Mouse (Mus musculus) heart, postnatal 0 days (tissue): ENCODE data around the gene Mef2a. TPM values are rescaled to one million over a fixed set of nuclear protein-coding genes. Genes with fewer than 3 reads are reported as not detected.
A peak's percentile ranks its signal among the peaks of the same experiment; 100 is the strongest.

Experiments
- ATAC-seq: fragments of 200-750 bp; cut with Nextera tagmentation; 2 replicates; pipeline ENCODE4 v1.8.0; 2017; ENCODE audit warnings: low read depth, moderate number of reproducible peaks, moderate library complexity; ENCODE audit not compliant: insufficient read depth
- DNase-seq: peaks from one replicate; pipeline ENCODE4 v3.0.0-alpha.2; 2016; ENCODE audit warnings: low spot score
- H3K27ac ChIP-seq: fragments of 300-500 bp; sonication (generic); 2 replicates; pipeline ENCODE4 v1.5.1; 2014; ENCODE audit warnings: low read depth, mild to moderate bottlenecking
- H3K27me3 ChIP-seq: fragments of 300-500 bp; sonication (generic); 2 replicates; pipeline ENCODE4 v1.6.1; 2014; ENCODE audit warnings: low read length, mixed read lengths; ENCODE audit not compliant: control insufficient read depth, insufficient read depth
- H3K36me3 ChIP-seq: fragments of 300-500 bp; sonication (generic); replicated peaks from 2 replicates; pipeline ENCODE4 v1.6.1; 2014; ENCODE audit warnings: low read length, mixed read lengths; ENCODE audit not compliant: control insufficient read depth, insufficient read depth
- H3K4me1 ChIP-seq: fragments of 300-500 bp; sonication (generic); 2 replicates; pipeline ENCODE4 v1.6.1; 2014; ENCODE audit warnings: antibody characterized with exemption; ENCODE audit not compliant: control insufficient read depth, insufficient read depth
- H3K4me2 ChIP-seq: fragments of 300-500 bp; sonication (generic); 2 replicates; pipeline ENCODE4 v1.6.1; 2014; ENCODE audit warnings: low read depth, mild to moderate bottlenecking, low read length, moderate library complexity
- H3K4me3 ChIP-seq: fragments of 300-500 bp; sonication (generic); 2 replicates; pipeline ENCODE4 v1.5.1; 2014; ENCODE audit warnings: low read depth, low read length
- H3K9ac ChIP-seq: fragments of 300-500 bp; sonication (generic); replicated peaks from 2 replicates; pipeline ENCODE4 v1.6.1; 2014; ENCODE audit warnings: low read depth, low read length, mixed read lengths
- H3K9me3 ChIP-seq: fragments of 300-500 bp; sonication (generic); replicated peaks from 2 replicates; pipeline ENCODE4 v1.6.1; 2016; ENCODE audit warnings: low read length; ENCODE audit not compliant: control insufficient read depth
- CTCF ChIP-seq: IDR thresholded peaks from 2 replicates; pipeline ENCODE4 v1.5.1; 2016; ENCODE audit warnings: antibody characterized with exemption, control low read depth, low read depth
- EP300 ChIP-seq: IDR thresholded peaks from 2 replicates; pipeline ENCODE4 v1.6.1; 2016; ENCODE audit warnings: antibody characterized with exemption, low read depth
- WGBS: fragments of 180-500 bp; shearing (Covaris S2); extraction: QIAGEN DNeasy Blood & Tissue Kit; methylation state at CpG from one replicate; pipeline ENCODE4 v1.1.7; 2014; 5-methylcytosine and 5-hydroxymethylcytosine counted together
- polyA plus RNA-seq: library from polyadenylated mRNA; unstranded; fragments of >200 nt; fragmentation: Nextera tagmentation; extraction: Ambion mirVana; gene quantifications from 2 replicates; pipeline ENCODE4 v1.2.1, GENCODE M21; 2015
- total RNA-seq: library from RNA; depleted of rRNA; stranded (reverse); fragments of >200 nt; gene quantifications from 2 replicates; pipeline ENCODE4 v1.2.3, GENCODE M21; 2014; ENCODE audit warnings: low replicate concordance

Gene Mef2a
- total and polyA plus RNA-seq, 2 experiments from 2014 or later, result 112 to 165 TPM

DNA sequence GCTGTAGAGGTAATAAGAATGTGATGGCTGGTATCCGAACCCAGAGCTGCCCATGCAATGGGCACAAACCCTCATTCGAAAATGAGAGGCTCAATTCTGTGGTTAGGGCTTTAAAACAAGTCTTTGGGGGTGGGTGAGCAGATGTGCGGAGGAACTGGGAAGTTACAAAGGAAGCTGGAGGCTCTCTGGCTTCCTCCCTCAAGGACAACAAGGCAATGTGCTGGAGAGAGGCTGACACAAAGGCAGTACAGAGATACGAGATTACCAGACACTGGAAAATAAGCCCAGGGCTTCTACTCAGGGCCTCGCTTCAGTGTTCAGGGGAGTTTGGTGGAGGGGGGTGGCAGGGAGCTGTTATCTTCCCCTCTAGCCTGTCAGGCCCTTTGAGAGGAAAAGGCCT, 1.3 kb upstream of the Mef2a start:
- WGBS, result 28% methylated on average over 5 of the region's 5 CpGs
- no peak overlapping the region for H3K4me3 ChIP-seq
- 0 out of 2 replicates have a peak, but pooled peaks have one; percentile 2 for ATAC-seq

GRCm38 (mm10) chr7:67373584-67373960, 914 bp upstream of the Mef2a start:
- Histone ChIP-seq H3K36me3 (no peaks in the 10 kb centered on the region), H3K27ac (peak overlapping the region; percentile 100), H3K9me3 (no peaks in the 10 kb centered on the region), H3K4me1 (peaks cover 25% of the 10 kb centered on the region), H3K4me3 (peak overlapping the region; percentile 73), H3K9ac (peak overlapping the region; percentile 100), H3K4me2 (peak overlapping the region; percentile 86), H3K27me3 (no peaks in the 10 kb centered on the region)
- ATAC-seq, result no peak
- no peak for DNase-seq
- 27% methylated on average over 6 of the region's 6 CpGs for WGBS
- TF ChIP-seq EP300, result no peak
- TF ChIP-seq CTCF, result no peak

More for the DNA sequence above, 1.3 kb upstream of the Mef2a start:
- Histone ChIP-seq H3K36me3 (no peaks in the 10 kb centered on the region), H3K27me3 (no peaks in the 10 kb centered on the region), H3K4me2 (peak overlapping the region; percentile 86; the same call in 1 of the 2 replicates), H3K9me3 (no peaks in the 10 kb centered on the region), H3K27ac (peak overlapping the region; percentile 100), H3K4me1 (peaks cover 22% of the 10 kb centered on the region), H3K9ac (peak overlapping the region; percentile 100)
- peak; percentile 79 for DNase-seq
- no peak for TF ChIP-seq CTCF
- no peak for TF ChIP-seq EP300

DNA sequence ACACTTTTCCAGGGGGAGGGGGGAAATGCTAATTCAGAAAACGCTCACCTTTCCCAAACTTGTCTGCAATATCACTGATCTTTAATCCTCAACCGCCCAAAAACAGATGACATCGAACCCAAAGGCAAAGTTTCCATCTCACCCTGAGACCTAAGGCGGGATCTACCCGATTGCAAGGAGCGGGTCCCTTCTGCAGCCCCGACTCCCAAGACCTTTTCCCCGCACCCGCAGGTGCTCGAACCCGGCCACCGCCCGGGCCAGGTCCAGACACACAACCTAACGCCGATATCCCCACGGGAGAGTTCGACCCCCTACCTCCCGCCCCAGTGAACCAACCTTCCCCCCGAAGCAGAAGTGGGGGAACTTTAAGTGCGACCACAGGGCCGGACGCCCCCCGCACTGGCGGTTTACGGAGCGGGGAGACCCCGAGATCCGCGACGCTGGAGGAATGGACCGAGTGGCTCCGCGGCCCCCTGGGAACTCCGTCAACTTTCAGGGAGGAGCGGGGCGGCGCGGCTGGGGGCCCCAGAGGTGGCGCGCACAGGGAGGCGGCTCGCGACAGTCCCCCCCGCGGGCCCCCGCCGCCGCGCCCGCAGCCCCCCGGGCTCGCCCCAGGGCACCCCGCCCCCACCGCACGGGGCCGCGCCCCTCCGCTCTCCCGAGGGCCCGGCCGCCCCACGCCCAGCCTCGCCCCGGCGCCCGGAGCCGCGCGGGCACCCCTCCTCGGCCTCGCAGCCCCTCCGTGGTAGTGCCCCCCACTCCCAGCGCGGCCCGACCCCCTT, 576 bp downstream of the Mef2a start:
- peak overlapping the region; percentile 100 for H3K27ac ChIP-seq
- peaks cover 39% of the 10 kb centered on the region for H3K4me1 ChIP-seq
- H3K36me3 ChIP-seq, result no peaks in the 10 kb centered on the region
- ATAC-seq (peak; percentile 17), DNase-seq (no peak)
- H3K4me3 ChIP-seq, result peak overlapping the region; percentile 73
- H3K27me3 ChIP-seq, result no peaks in the 10 kb centered on the region
- no peaks in the 10 kb centered on the region for H3K9me3 ChIP-seq
- H3K9ac ChIP-seq, result peak overlapping the region; percentile 100
- H3K4me2 ChIP-seq, result peak overlapping the region; percentile 86
- WGBS, result 2% methylated on average over 56 of the region's 75 CpGs
- TF ChIP-seq CTCF (no peak), EP300 (no peak)

DNA sequence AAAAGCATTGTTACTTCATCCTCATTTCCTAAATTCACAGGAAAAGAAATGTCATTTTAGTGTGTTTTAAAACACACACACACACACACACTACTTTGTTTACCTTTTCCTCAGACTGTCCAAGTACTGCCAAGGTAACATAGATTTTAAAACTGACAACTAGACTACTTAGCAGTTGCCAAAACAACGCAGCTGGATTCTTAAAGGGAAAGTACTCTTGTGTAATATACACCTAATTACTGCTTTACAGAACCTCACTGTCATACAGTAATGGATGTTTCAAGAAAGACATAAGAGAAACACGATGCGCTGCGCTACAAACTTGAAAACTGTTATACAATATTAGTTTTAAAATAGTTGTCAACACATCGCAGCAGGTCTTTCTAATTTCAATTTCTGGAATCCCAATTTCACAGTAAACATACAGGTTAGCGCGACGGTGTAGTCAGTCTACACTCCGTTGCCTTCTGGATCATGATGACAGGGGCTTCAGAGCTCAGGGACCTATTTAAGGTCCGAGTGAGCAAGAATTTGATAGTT, 1.2 kb downstream of the Mef2a start:
- Histone ChIP-seq H3K9me3 (no peaks in the 10 kb centered on the region), H3K4me3 (peak overlapping the region; percentile 73), H3K9ac (peak overlapping the region; percentile 100), H3K4me2 (peak overlapping the region; percentile 86), H3K27ac (peak overlapping the region; percentile 100), H3K36me3 (no peaks in the 10 kb centered on the region), H3K4me1 (peaks cover 39% of the 10 kb centered on the region), H3K27me3 (no peaks in the 10 kb centered on the region)
- WGBS, result 4% methylated on average over 10 of the region's 10 CpGs
- DNase-seq (peak; percentile 12), ATAC-seq (no peak)
- no peak for TF ChIP-seq CTCF

DNA sequence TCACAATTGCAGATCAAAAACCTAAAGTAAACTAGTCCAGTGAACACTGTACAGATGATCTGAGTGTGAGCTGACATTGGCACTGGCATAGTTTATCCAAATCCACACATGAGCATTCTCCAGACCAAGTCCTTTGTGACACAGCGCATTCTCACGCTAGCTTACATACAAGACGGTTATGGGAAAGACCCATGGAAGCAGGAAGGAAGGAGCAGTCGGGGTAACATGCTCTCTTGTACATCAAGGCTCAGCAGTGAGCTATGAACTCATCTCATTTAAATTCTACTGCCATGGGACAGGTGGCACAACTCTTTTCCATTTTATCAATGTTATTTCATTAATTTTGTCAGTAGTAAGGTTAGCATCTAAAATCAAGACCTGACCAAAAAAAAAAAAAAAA, 3.0 kb downstream of the Mef2a start:
- TF ChIP-seq EP300 (no peak), CTCF (no peak)
- no peaks in the 10 kb centered on the region for H3K36me3 ChIP-seq
- peaks cover 40% of the 10 kb centered on the region for H3K4me1 ChIP-seq
- no peaks in the 10 kb centered on the region for H3K27me3 ChIP-seq
- no peak overlapping the region; the same call in 1 of the 2 replicates for H3K9ac ChIP-seq
- WGBS, result 12% methylated on average over 4 of the region's 4 CpGs
- H3K9me3 ChIP-seq, result no peaks in the 10 kb centered on the region
- peak overlapping the region; percentile 15; the same call in 1 of the 2 replicates for H3K27ac ChIP-seq
- H3K4me3 ChIP-seq, result peak overlapping the region; percentile 21; the same call in 1 of the 2 replicates
- H3K4me2 ChIP-seq, result peak overlapping the region; percentile 46
- ATAC-seq (no peak), DNase-seq (peak; percentile 25)
